13 mouse cellular contexts compared by ENCODE assay signal in the genomic region with DNA sequence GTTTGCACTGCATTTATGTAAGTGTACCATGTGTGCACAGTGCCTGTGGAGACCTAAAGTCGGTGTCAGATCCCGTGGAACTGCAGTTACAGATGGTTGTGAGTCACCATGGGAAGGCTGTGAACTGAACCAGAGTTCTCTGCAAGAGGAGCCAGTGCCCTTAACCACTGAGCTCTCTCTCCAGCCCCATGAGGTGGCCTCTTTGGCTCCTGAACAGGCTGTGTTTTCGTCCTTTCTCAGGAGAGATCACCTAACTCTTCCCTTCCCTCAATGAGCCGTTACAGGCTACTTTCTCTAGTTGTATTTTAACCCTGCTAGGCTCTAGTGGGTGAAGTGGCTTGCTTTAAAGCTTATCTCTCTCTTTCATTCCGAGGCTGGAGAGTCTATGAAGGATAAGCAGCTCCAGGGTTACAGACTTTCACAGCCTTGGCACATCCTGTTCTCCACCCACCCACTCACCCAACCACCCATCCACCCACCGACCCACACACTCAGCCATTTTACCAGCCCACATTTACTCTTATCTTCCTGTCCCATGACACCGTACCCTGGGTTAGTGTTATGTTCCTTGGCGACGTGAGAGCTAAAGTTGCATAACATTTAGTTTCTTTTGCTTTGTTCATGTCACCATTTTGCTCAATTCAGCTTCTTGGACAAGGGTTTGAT. TPM values are rescaled to one million over a fixed set of nuclear protein-coding genes. Genes with fewer than 3 reads are reported as not detected.
A peak's percentile ranks its signal among the peaks of the same experiment; 100 is the strongest.
DNase-seq lines count a peak whose midpoint lies in the region; ATAC-seq and TF ChIP-seq lines count a peak whose summit lies in the region.
"Had no signal": no experiment of that assay in that cellular context is flagged by ENCODE, and none has a peak within 500 bp of the region (broad histone marks: within the 10 kb centered on the region; RNA-seq: fewer than 3 reads in every experiment).

No protein-coding gene starts in this region.

- no peak overlapping the region for H3K4me2 ChIP-seq in intestine, embryonic 15.5 days (replicated peaks)
- H3K4me2 ChIP-seq in hindbrain, embryonic 16.5 days (ENCODE audit: low read length): no peak overlapping the region
- H3K4me2 ChIP-seq: embryonic facial prominence, embryonic 12.5 days; heart, embryonic 13.5 days; hindbrain, embryonic 15.5 days; limb, embryonic 12.5 days; midbrain, embryonic 15.5 days had no signal

- peak; percentile 85 for DNase-seq in CD4-positive helper T cell, adult 2 months (ENCODE audit: low read depth, low spot score)
- DNase-seq in G1E (ENCODE audit: low spot score): peak; percentile 36
- DNase-seq in naive thymus-derived CD4-positive, alpha-beta T cell, adult 2 months (ENCODE audit: low read depth): peak; percentile 87
- DNase-seq in gastrocnemius, adult 8-10 months (ENCODE audit: low spot score in 2 of 2): no peak
- no peak for DNase-seq in retina, postnatal 1 day
- DNase-seq: adrenal gland, adult 2 months had no signal

- no peaks in the 10 kb centered on the region for H3K27me3 ChIP-seq in G1E (ENCODE audit: insufficient read depth, low read length)
- no peaks in the 10 kb centered on the region for H3K27me3 ChIP-seq in intestine, embryonic 15.5 days (replicated peaks)
- H3K27me3 ChIP-seq in hindbrain, embryonic 16.5 days (replicated peaks; ENCODE audit: control insufficient read depth, insufficient read depth, low read length): no peaks in the 10 kb centered on the region
- H3K27me3 ChIP-seq: embryonic facial prominence, embryonic 12.5 days; heart, embryonic 13.5 days; hindbrain, embryonic 15.5 days; limb, embryonic 12.5 days; midbrain, embryonic 15.5 days had no signal

- no peak for TF ChIP-seq CTCF in G1E (IDR thresholded peaks at IDR 0.05; ENCODE audit: low read depth, low read length)

- H3K9ac ChIP-seq in intestine, embryonic 15.5 days: no peak overlapping the region
- H3K9ac ChIP-seq in hindbrain, embryonic 16.5 days (ENCODE audit: low read depth, low read length): no peak overlapping the region
- H3K9ac ChIP-seq: embryonic facial prominence, embryonic 12.5 days; heart, embryonic 13.5 days; hindbrain, embryonic 15.5 days; limb, embryonic 12.5 days; midbrain, embryonic 15.5 days had no signal

- H3K4me3 ChIP-seq in G1E (ENCODE audit: low read depth, low read length): peak overlapping the region; percentile 3; the same call in 1 of the 2 replicates
- H3K4me3 ChIP-seq in intestine, embryonic 15.5 days (replicated peaks): no peak overlapping the region
- no peak overlapping the region for H3K4me3 ChIP-seq in hindbrain, embryonic 16.5 days (ENCODE audit: low read length)
- H3K4me3 ChIP-seq: embryonic facial prominence, embryonic 12.5 days; heart, embryonic 13.5 days; hindbrain, embryonic 15.5 days; limb, embryonic 12.5 days; midbrain, embryonic 15.5 days had no signal

- WGBS in intestine, embryonic 15.5 days: 61% methylated on average over 9 of the region's 9 CpGs
- WGBS in hindbrain, embryonic 16.5 days: 81% methylated on average over 9 of the region's 9 CpGs

- H3K27ac ChIP-seq in intestine, embryonic 15.5 days: no peak overlapping the region
- no peak overlapping the region for H3K27ac ChIP-seq in hindbrain, embryonic 16.5 days (ENCODE audit: low read depth, low read length)
- H3K27ac ChIP-seq: embryonic facial prominence, embryonic 12.5 days; heart, embryonic 13.5 days; hindbrain, embryonic 15.5 days; limb, embryonic 12.5 days; midbrain, embryonic 15.5 days had no signal

- no peaks in the 10 kb centered on the region for H3K9me3 ChIP-seq in G1E (replicated peaks)
- H3K9me3 ChIP-seq in intestine, embryonic 15.5 days: no peaks in the 10 kb centered on the region
- H3K9me3 ChIP-seq in hindbrain, embryonic 16.5 days (ENCODE audit: control insufficient read depth, low read length): no peaks in the 10 kb centered on the region
- H3K9me3 ChIP-seq: embryonic facial prominence, embryonic 12.5 days; heart, embryonic 13.5 days; hindbrain, embryonic 15.5 days; limb, embryonic 12.5 days; midbrain, embryonic 15.5 days had no signal

- ATAC-seq in G1E (ENCODE audit: extremely low read depth, insufficient number of reproducible peaks, low FRiP score, poor library complexity, severe bottlenecking): peak; percentile 78
- ATAC-seq in intestine, embryonic 15.5 days: peak; percentile 72
- ATAC-seq in hindbrain, embryonic 16.5 days: no peak
- ATAC-seq: midbrain, embryonic 15.5 days had no signal

- peaks cover 14% of the 10 kb centered on the region for H3K36me3 ChIP-seq in G1E (replicated peaks)
- peaks cover 6% of the 10 kb centered on the region; the same call in 1 of the 2 replicates for H3K36me3 ChIP-seq in intestine, embryonic 15.5 days
- peaks cover 2% of the 10 kb centered on the region; the same call in 1 of the 2 replicates for H3K36me3 ChIP-seq in hindbrain, embryonic 16.5 days (ENCODE audit: control insufficient read depth, insufficient read depth, low read length)
- H3K36me3 ChIP-seq: hindbrain, embryonic 15.5 days; midbrain, embryonic 15.5 days had no signal

- peaks cover 45% of the 10 kb centered on the region for H3K4me1 ChIP-seq in G1E (ENCODE audit: insufficient read depth, low read depth, low read length)
- H3K4me1 ChIP-seq in intestine, embryonic 15.5 days (replicated peaks): 0 out of 2 replicates have a peak, but pooled peaks cover 4% of the 10 kb centered on the region
- H3K4me1 ChIP-seq in hindbrain, embryonic 16.5 days (ENCODE audit: control insufficient read depth, insufficient read depth, low read depth, low read length): no peaks in the 10 kb centered on the region
- H3K4me1 ChIP-seq: hindbrain, embryonic 15.5 days; midbrain, embryonic 15.5 days had no signal

RNA-seq across cellular contexts. Expression of gene Smchd1, which starts 15.7 kb away (rescaled TPM):
- total RNA-seq in G1E (2014; fragmentation: Nextera tagmentation) (319 and 338 TPM in 2 replicates), G1E (2017) (230 and 243 TPM in 2 replicates)
- polyA plus RNA-seq in G1E (2012): 9.9 and 10.0 TPM in 2 replicates
- 49.3 and 51.5 TPM in 2 replicates for polyA plus RNA-seq in intestine, embryonic 15.5 days (2015; fragmentation: Nextera tagmentation; extraction: Ambion mirVana)
- 1 to 10 TPM; 6.9 to 9.0 (median 8.2) TPM for total RNA-seq in gastrocnemius, adult 8-10 months (2022)
- polyA plus RNA-seq in hindbrain, embryonic 16.5 days (2015; fragmentation: Nextera tagmentation; extraction: Ambion mirVana): 34.6 and 38.0 TPM in 2 replicates

RNA-seq across cellular contexts. Expression of gene Gm4707, which starts 31.1 kb away (rescaled TPM):
- total RNA-seq in G1E (2014; fragmentation: Nextera tagmentation) (4.7 and 59.5 TPM in 2 replicates), G1E (2017) (2.4 and 2.7 TPM in 2 replicates)
- polyA plus RNA-seq in G1E (2012): not detected in 2 replicates
- 1.2 and 3.8 TPM in 2 replicates for polyA plus RNA-seq in intestine, embryonic 15.5 days (2015; fragmentation: Nextera tagmentation; extraction: Ambion mirVana)
- total RNA-seq in gastrocnemius, adult 8-10 months (2022): 1 to 10 TPM in 1 of 4 experiments, under 1 TPM in 2, not detected in 1; 0.27 to 1.2 (median 0.86) TPM
- polyA plus RNA-seq in hindbrain, embryonic 16.5 days (2015; fragmentation: Nextera tagmentation; extraction: Ambion mirVana): 2.7 and 3.1 TPM in 2 replicates

RNA-seq across cellular contexts. Expression of gene Ndc80, which starts 35.9 kb away (rescaled TPM):
- total RNA-seq in G1E (2014; fragmentation: Nextera tagmentation) (118 and 120 TPM in 2 replicates), G1E (2017) (95.7 and 110 TPM in 2 replicates)
- 3.4 and 8.3 TPM in 2 replicates for polyA plus RNA-seq in G1E (2012)
- polyA plus RNA-seq in intestine, embryonic 15.5 days (2015; fragmentation: Nextera tagmentation; extraction: Ambion mirVana): 36.5 and 40.5 TPM in 2 replicates
- not detected for total RNA-seq in gastrocnemius, adult 8-10 months (2022)
- polyA plus RNA-seq in hindbrain, embryonic 16.5 days (2015; fragmentation: Nextera tagmentation; extraction: Ambion mirVana): 7.8 and 9.1 TPM in 2 replicates
- polyA plus RNA-seq: adrenal gland, adult 2 months had no signal

Comparison
In these comparisons a context has a peak if more than half of its experiments do, and no peak if none do; other contexts are left out.
1. DNase-seq: peak in CD4-positive helper T cell, adult 2 months (single experiment), G1E (single experiment) and naive thymus-derived CD4-positive, alpha-beta T cell, adult 2 months (single experiment); none in gastrocnemius, adult 8-10 months (0 of 2) and retina, postnatal 1 day (single experiment).